Mouse (Mus musculus) hindbrain, embryonic 14.5 days (tissue): ENCODE results near the gene Med26. TPM values are rescaled to one million over a fixed set of nuclear protein-coding genes. Genes with fewer than 3 reads are reported as not detected.
A peak's percentile ranks its signal among the peaks of the same experiment; 100 is the strongest.

Source experiments
- ATAC-seq: fragments of 200-750 bp; cut with Nextera tagmentation; 2 replicates; pipeline ENCODE4 v1.8.0; 2017; ENCODE audit warnings: moderate number of reproducible peaks, mild to moderate bottlenecking, moderate TSS enrichment, moderate library complexity; ENCODE audit not compliant: low FRiP score
- DNase-seq: peaks from one replicate; pipeline ENCODE4 v3.0.0-alpha.2; 2015; ENCODE audit warnings: low spot score
- H3K27ac ChIP-seq: fragments of 300-500 bp; sonication (generic); 2 replicates; pipeline ENCODE4 v1.5.1; 2014; ENCODE audit warnings: mild to moderate bottlenecking, moderate library complexity
- H3K27me3 ChIP-seq: fragments of 300-500 bp; sonication (generic); 2 replicates; pipeline ENCODE4 v1.6.1; 2014; ENCODE audit warnings: mild to moderate bottlenecking, low read length, mixed read lengths; ENCODE audit not compliant: control insufficient read depth, insufficient read depth
- H3K36me3 ChIP-seq: fragments of 300-500 bp; sonication (generic); replicated peaks from 2 replicates; pipeline ENCODE4 v1.6.1; 2014; ENCODE audit not compliant: control insufficient read depth, insufficient read depth
- H3K4me1 ChIP-seq: fragments of 300-500 bp; sonication (generic); replicated peaks from 2 replicates; pipeline ENCODE4 v1.6.1; 2014; ENCODE audit warnings: antibody characterized with exemption, low read length, mixed read lengths; ENCODE audit not compliant: control insufficient read depth, insufficient read depth
- H3K4me2 ChIP-seq: fragments of 300-500 bp; sonication (generic); replicated peaks from 2 replicates; pipeline ENCODE4 v1.6.1; 2014; ENCODE audit warnings: mild to moderate bottlenecking, moderate library complexity
- H3K4me3 ChIP-seq: fragments of 300-500 bp; sonication (generic); replicated peaks from 2 replicates; pipeline ENCODE4 v1.5.1; 2014; ENCODE audit warnings: mild to moderate bottlenecking, low read length
- H3K9ac ChIP-seq: fragments of 300-500 bp; sonication (generic); 2 replicates; pipeline ENCODE4 v1.6.1; 2014
- H3K9me3 ChIP-seq: fragments of 300-500 bp; sonication (generic); 2 replicates; pipeline ENCODE4 v1.6.1; 2016; ENCODE audit warnings: low read length; ENCODE audit not compliant: control insufficient read depth
- WGBS: fragments of 180-500 bp; shearing (Covaris S2); extraction: QIAGEN DNeasy Blood & Tissue Kit; methylation state at CpG from one replicate; pipeline ENCODE4 v1.1.7; 2014; 5-methylcytosine and 5-hydroxymethylcytosine counted together
- polyA plus RNA-seq: library from polyadenylated mRNA; unstranded; fragments of >200 nt; fragmentation: Nextera tagmentation; extraction: Ambion mirVana; gene quantifications from 2 replicates; pipeline ENCODE4 v1.2.1, GENCODE M21; 2014

Gene Med26
- polyA plus RNA-seq, result 13.4 and 15.8 TPM in 2 replicates

DNA sequence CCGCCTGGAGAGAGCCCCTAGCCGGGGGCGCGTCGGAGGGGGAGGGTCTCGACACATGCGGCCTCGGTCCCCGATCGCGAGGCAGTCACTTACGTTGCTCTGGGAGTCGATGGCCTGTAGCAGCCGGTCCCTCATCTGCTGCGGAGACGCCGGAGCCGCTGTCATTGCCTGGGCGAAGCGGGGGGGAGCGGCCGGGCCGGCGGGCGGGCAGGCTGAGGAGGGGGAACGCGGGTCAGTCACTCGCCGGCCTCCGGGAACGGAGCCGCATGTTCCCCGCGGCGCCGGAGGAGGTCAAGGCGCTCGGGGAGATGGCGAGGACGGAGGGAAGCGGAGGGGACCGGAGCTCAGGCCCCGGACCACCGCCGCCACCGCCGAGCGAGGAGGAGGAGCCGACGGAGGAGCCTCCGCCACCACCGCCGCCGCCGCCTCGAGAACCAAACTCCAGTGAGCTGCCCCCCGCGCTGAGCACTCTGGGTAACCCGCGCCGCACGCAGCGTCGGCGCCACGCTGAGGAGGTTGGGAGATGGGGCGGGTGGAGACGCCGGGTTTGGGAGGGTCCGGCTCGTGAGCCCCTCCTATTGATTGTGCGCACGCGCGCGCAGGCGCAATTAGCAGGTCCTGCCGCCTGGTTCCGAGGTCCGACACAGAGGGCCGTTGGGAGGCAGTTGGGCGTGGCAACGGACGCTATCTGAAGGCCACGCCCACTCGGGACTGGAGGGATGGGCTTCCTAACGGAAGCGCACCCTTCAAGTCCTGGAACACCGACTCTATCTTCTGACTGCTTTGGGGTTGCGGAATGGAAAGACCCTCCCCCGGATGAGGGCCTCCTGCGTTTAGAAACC is at the start of gene Med26:
Gene Med26, minus strand, starts transcription at position 469 of the 842 bp plus-strand sequence.
- Histone ChIP-seq H3K4me2 (peak within 1 kb of the TSS; percentile 97), H3K36me3 (peaks cover 27% of the 10 kb centered on the region), H3K4me3 (peak within 1 kb of the TSS; percentile 97), H3K27ac (peak within 1 kb of the TSS; percentile 92), H3K27me3 (no peaks in the 10 kb centered on the region), H3K4me1 (peaks cover 31% of the 10 kb centered on the region), H3K9ac (peak within 1 kb of the TSS; percentile 96), H3K9me3 (no peaks in the 10 kb centered on the region)
- ATAC-seq (peak; percentile 95), DNase-seq (peak; percentile 98)
- under 1% methylated on average over 91 of the region's 92 CpGs for WGBS

DNA sequence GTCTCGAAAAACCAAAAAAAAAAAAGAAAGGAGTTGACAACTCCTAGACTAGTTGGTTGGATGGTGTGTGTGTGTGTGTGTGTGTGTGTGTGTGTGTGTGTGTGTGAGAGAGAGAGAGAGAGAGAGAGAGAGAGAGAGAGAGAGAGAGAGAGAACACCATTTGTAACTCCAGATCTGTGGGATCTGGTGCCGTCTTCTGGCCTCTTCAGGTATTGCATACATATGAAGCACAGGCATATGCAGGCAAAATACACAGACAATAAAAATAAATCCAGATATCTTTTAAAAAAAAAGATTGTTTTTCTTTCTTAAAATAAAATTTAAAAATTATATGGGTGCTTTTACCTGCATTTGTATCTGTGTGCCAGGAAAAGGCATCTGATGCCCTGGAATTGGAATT is 42.1 kb upstream of the Med26 start:
- Histone ChIP-seq H3K27me3 (no peaks in the 10 kb centered on the region), H3K27ac (no peak overlapping the region), H3K36me3 (no peaks in the 10 kb centered on the region), H3K4me3 (no peak overlapping the region), H3K9me3 (no peaks in the 10 kb centered on the region), H3K4me2 (no peak overlapping the region), H3K9ac (no peak overlapping the region), H3K4me1 (no peaks in the 10 kb centered on the region)
- DNase-seq, result no peak
- WGBS, result 51% methylated on average over 2 of the region's 2 CpGs
- no peak for ATAC-seq

DNA sequence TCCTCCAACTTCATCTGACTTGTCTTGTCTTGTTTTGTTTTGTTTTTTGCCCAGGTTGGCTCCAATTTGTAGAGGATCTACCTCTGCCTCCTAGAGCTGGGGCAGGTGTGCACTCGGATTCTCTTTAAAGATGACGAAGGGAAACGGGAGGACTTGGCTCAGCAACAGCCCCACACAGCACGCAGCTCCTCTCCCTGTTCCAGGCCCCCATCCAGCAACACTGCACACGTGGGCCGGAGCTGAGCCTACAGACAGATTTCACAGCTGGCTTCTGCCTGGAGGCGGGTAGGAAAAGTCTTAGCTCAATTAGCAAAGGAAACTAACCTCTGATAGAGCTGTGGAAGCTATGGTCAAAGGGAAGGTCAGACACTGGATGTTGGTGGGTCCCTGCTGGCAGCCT is 41.2 kb upstream of the Med26 start:
- DNase-seq, result no peak
- no peak overlapping the region for H3K4me3 ChIP-seq

DNA sequence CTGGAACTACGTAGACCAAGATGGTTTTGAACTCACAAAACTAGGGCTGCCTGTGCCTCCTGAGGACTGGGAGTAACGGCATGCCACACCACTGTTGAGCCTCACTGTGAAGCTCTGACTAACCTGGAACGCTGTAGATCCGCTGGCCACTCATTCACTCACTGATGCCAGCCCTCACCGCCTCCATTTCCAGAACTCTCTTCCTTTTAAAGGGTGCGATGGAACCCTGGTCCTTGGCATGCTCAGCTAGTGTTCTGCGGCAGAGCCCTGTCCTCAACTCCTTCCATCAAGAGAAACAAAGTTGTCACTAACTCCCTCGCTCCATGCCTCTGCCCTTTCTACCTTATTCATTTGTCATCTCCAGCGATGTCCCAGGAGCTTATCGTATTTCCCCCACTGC is 40.8 kb upstream of the Med26 start:
- WGBS, result 90% methylated on average over 10 of the region's 10 CpGs
- no peak for DNase-seq
- H3K9ac ChIP-seq, result no peak overlapping the region
- H3K4me1 ChIP-seq, result no peaks in the 10 kb centered on the region
- H3K9me3 ChIP-seq, result no peaks in the 10 kb centered on the region
- no peaks in the 10 kb centered on the region for H3K27me3 ChIP-seq
- H3K4me2 ChIP-seq, result no peak overlapping the region
- H3K36me3 ChIP-seq, result no peaks in the 10 kb centered on the region
- H3K4me3 ChIP-seq, result no peak overlapping the region
- H3K27ac ChIP-seq, result no peak overlapping the region
- no peak for ATAC-seq

More for the DNA sequence above, 41.2 kb upstream of the Med26 start:
- H3K4me2 ChIP-seq, result no peak overlapping the region
- no peaks in the 10 kb centered on the region for H3K9me3 ChIP-seq
- no peak overlapping the region for H3K27ac ChIP-seq
- no peaks in the 10 kb centered on the region for H3K27me3 ChIP-seq
- no peaks in the 10 kb centered on the region for H3K4me1 ChIP-seq
- no peak for ATAC-seq
- no peaks in the 10 kb centered on the region for H3K36me3 ChIP-seq
- no peak overlapping the region for H3K9ac ChIP-seq
- WGBS, result 86% methylated on average over 7 of the region's 7 CpGs

GRCm38 (mm10) chr8:72587806-72588205 is 39.7 kb upstream of the Med26 start:
- H3K4me3 ChIP-seq, result no peak overlapping the region
- no peak overlapping the region for H3K9ac ChIP-seq
- H3K4me2 ChIP-seq, result no peak overlapping the region
- no peaks in the 10 kb centered on the region for H3K27me3 ChIP-seq
- no peaks in the 10 kb centered on the region for H3K9me3 ChIP-seq
- 72% methylated on average over 6 of the region's 6 CpGs for WGBS
- DNase-seq, result no peak
- ATAC-seq, result 0 out of 2 replicates have a peak, but pooled peaks have one; percentile 24
- H3K27ac ChIP-seq, result no peak overlapping the region
- no peaks in the 10 kb centered on the region for H3K4me1 ChIP-seq
- no peaks in the 10 kb centered on the region for H3K36me3 ChIP-seq

DNA sequence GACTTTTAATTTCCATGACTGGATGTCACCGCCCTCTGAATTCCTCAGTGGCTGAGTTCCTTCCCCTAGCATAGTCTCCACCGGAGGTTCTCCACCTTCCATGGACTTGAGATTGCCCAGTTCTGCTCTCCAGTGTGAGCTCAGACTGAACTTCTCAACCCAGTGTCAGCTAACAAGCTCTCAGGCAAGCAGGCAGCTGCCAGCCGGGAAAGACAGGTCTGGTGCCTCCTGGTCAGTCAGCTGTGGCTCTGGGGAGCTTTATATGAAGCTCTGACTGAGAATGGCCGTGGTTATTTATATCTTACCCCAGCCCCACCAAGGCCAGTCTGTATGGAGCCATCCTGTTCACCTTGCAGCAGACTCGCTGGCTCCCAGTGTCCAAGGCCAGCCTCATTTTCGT is 36.3 kb upstream of the Med26 start:
- no peak for ATAC-seq
- no peak overlapping the region for H3K9ac ChIP-seq
- peaks cover 11% of the 10 kb centered on the region; the same call in 1 of the 2 replicates for H3K36me3 ChIP-seq
- no peaks in the 10 kb centered on the region for H3K9me3 ChIP-seq
- H3K27me3 ChIP-seq, result no peaks in the 10 kb centered on the region
- H3K4me3 ChIP-seq, result no peak overlapping the region
- no peak overlapping the region for H3K27ac ChIP-seq
- no peak overlapping the region for H3K4me2 ChIP-seq
- WGBS, result 85% methylated on average over 6 of the region's 6 CpGs
- DNase-seq, result no peak
- H3K4me1 ChIP-seq, result no peaks in the 10 kb centered on the region

- Histone ChIP-seq H3K4me1 (no peaks in the 10 kb centered on the region), H3K36me3 (peaks cover 11% of the 10 kb centered on the region; the same call in 1 of the 2 replicates), H3K9me3 (no peaks in the 10 kb centered on the region), H3K27me3 (no peaks in the 10 kb centered on the region), H3K4me2 (no peak overlapping the region), H3K27ac (no peak overlapping the region), H3K4me3 (no peak overlapping the region), H3K9ac (no peak overlapping the region)
- ATAC-seq (no peak), DNase-seq (no peak)
- WGBS, result 80% methylated on average over 7 of the region's 7 CpGs
These were observed 35.1 kb upstream of the Med26 start for GRCm38 (mm10) chr8:72583056-72583771.

- peaks cover 11% of the 10 kb centered on the region; the same call in 1 of the 2 replicates for H3K36me3 ChIP-seq
- 72% methylated on average over 9 of the region's 9 CpGs for WGBS
These were observed 31.3 kb upstream of the Med26 start for GRCm38 (mm10) chr8:72579374-72579773.

DNA sequence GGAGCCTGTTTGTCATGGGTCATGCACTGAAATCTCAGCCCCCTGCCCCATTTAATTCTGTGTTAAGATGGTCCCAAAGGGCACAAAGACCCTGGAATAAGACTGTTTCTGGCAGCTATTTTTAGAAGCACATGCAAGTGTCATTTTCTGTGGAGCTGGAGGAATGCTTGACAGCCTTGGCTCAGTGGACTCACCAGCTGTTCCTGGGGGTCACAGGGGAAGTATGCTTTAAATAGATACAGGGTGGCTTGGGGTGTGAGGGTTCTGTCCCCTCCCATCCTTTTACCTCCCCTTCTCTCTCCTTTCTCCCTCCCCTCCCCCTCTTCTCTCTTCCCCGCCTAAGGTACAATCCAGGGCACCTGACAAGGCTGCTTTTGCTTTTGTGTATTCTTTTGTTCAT is 29.9 kb upstream of the Med26 start:
- DNase-seq (no peak), ATAC-seq (no peak)
- Histone ChIP-seq H3K9me3 (no peaks in the 10 kb centered on the region), H3K27ac (no peak overlapping the region), H3K9ac (no peak overlapping the region), H3K4me2 (no peak overlapping the region), H3K4me3 (no peak overlapping the region), H3K4me1 (peaks cover 8% of the 10 kb centered on the region), H3K27me3 (no peaks in the 10 kb centered on the region), H3K36me3 (peaks cover 11% of the 10 kb centered on the region; the same call in 1 of the 2 replicates)
- WGBS, result 88% methylated on average over 1 of the region's 1 CpGs

More at GRCm38 (mm10) chr8:72579374-72579773, 31.3 kb upstream of the Med26 start:
- H3K27me3 ChIP-seq, result no peaks in the 10 kb centered on the region
- H3K9ac ChIP-seq, result no peak overlapping the region
- DNase-seq (no peak), ATAC-seq (no peak)
- H3K9me3 ChIP-seq, result no peaks in the 10 kb centered on the region
- no peak overlapping the region for H3K4me3 ChIP-seq
- H3K4me1 ChIP-seq, result no peaks in the 10 kb centered on the region
- no peak overlapping the region for H3K4me2 ChIP-seq
- no peak overlapping the region for H3K27ac ChIP-seq
